Mouse (Mus musculus): ENCODE data around the gene C87414.
"Not testable (repeated sequence)": the region's sequence is repeated elsewhere in the genome, so short reads cannot be mapped to it uniquely, and the experiment has no call there.

C87414 gene

GRCm38 (mm10) chr5:93671451-93671850 is at the start of gene C87414:
TSS of gene C87414 (minus strand) at chr5:93671551.
- DNase-seq (ENCODE audit: low read depth, low spot score) = not testable (repeated sequence)

- DNase-seq (ENCODE audit: low read depth, low spot score) = peak; percentile 0
Observed at GRCm38 (mm10) chr5:93684661-93685060, 13.3 kb upstream of the C87414 start.

Data from WW6 (cell line).